Mouse (Mus musculus) neural tube, embryonic 13.5 days (tissue): ENCODE measurements around the gene Klc3. TPM values are rescaled to one million over a fixed set of nuclear protein-coding genes. Genes with fewer than 3 reads are reported as not detected.

Experiments
- ATAC-seq: fragments of 200-750 bp; cut with Nextera tagmentation; 2 replicates; pipeline ENCODE4 v1.8.0; 2017; ENCODE audit warnings: low read depth, mild to moderate bottlenecking, moderate TSS enrichment, moderate library complexity
- H3K27ac ChIP-seq: fragments of 300-500 bp; sonication (generic); replicated peaks from 2 replicates; pipeline ENCODE4 v1.5.1; 2015; ENCODE audit warnings: moderate library complexity, mild to moderate bottlenecking, inconsistent platforms
- H3K27me3 ChIP-seq: fragments of 300-500 bp; sonication (generic); 2 replicates; pipeline ENCODE4 v1.6.1; 2015; ENCODE audit warnings: mild to moderate bottlenecking, inconsistent platforms
- H3K36me3 ChIP-seq: fragments of 300-500 bp; sonication (generic); 2 replicates; pipeline ENCODE4 v1.6.1; 2015; ENCODE audit warnings: mild to moderate bottlenecking, inconsistent platforms
- H3K4me1 ChIP-seq: fragments of 300-500 bp; sonication (generic); replicated peaks from 2 replicates; pipeline ENCODE4 v1.6.1; 2015; ENCODE audit warnings: inconsistent platforms
- H3K4me2 ChIP-seq: fragments of 300-500 bp; sonication (generic); 2 replicates; pipeline ENCODE4 v1.6.1; 2015; ENCODE audit warnings: inconsistent platforms, mild to moderate bottlenecking, moderate library complexity
- H3K4me3 ChIP-seq: fragments of 300-500 bp; sonication (generic); 2 replicates; pipeline ENCODE4 v1.5.1; 2015; ENCODE audit warnings: mild to moderate bottlenecking, inconsistent platforms
- H3K9ac ChIP-seq: fragments of 300-500 bp; sonication (generic); 2 replicates; pipeline ENCODE4 v1.6.1; 2015; ENCODE audit warnings: moderate library complexity, mild to moderate bottlenecking, inconsistent platforms
- H3K9me3 ChIP-seq: fragments of 300-500 bp; sonication (generic); 2 replicates; pipeline ENCODE4 v1.6.1; 2016; ENCODE audit warnings: inconsistent platforms
- WGBS: fragments of 180-500 bp; shearing (Covaris S2); methylation state at CpG from one replicate; pipeline ENCODE4 v1.1.7; 2015; 5-methylcytosine and 5-hydroxymethylcytosine counted together
- polyA plus RNA-seq: library from polyadenylated mRNA; unstranded; fragments of >200 nt; fragmentation: Nextera tagmentation; extraction: Ambion mirVana; gene quantifications from 2 replicates; pipeline ENCODE4 v1.2.1, GENCODE M21; 2015

The Klc3 gene
- polyA plus RNA-seq, 1 experiment from 2014 or later, result 5.3 TPM

DNA sequence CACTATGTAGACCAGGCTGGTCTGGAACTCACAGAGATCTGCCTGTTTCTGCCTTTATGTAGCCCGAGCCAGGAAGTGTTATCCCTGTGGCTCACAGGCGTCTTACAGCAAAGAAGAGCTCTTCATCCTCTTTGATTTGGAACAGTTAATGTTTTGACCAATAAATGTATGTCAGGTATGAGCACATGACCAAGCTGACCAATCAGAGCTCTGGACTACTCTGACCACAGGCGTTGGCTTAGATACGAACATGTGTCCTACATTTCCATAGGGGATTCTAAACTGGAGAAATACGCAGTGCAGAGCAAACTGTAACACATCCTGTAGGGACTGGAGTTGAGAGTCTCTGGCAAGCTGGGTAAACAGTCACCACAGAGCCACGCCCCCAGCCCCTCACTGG is 23.0 kb upstream of the Klc3 start:
- peaks cover 15% of the 10 kb centered on the region; the same call in 1 of the 2 replicates for H3K27me3 ChIP-seq
- no peak overlapping the region for H3K9ac ChIP-seq
- no peaks in the 10 kb centered on the region for H3K9me3 ChIP-seq
- H3K4me1 ChIP-seq, result 0 out of 2 replicates have a peak, but pooled peaks cover 5% of the 10 kb centered on the region
- 83% methylated on average over 6 of the region's 6 CpGs for WGBS
- H3K27ac ChIP-seq, result no peak overlapping the region
- peaks cover 76% of the 10 kb centered on the region for H3K36me3 ChIP-seq
- no peak overlapping the region for H3K4me3 ChIP-seq
- no peak overlapping the region for H3K4me2 ChIP-seq
- 0 out of 2 replicates have a peak, but pooled peaks have one; percentile 4 for ATAC-seq

- Histone ChIP-seq H3K9ac (no peak overlapping the region), H3K27me3 (peaks cover 16% of the 10 kb centered on the region; the same call in 1 of the 2 replicates), H3K36me3 (peaks cover 70% of the 10 kb centered on the region), H3K4me2 (no peak overlapping the region), H3K4me1 (0 out of 2 replicates have a peak, but pooled peaks cover 8% of the 10 kb centered on the region), H3K9me3 (no peaks in the 10 kb centered on the region), H3K27ac (no peak overlapping the region), H3K4me3 (no peak overlapping the region)
- no peak for ATAC-seq
- 82% methylated on average over 6 of the region's 6 CpGs for WGBS
Measured at GRCm38 (mm10) chr7:19426349-19426748, 22.4 kb upstream of the Klc3 start.

DNA sequence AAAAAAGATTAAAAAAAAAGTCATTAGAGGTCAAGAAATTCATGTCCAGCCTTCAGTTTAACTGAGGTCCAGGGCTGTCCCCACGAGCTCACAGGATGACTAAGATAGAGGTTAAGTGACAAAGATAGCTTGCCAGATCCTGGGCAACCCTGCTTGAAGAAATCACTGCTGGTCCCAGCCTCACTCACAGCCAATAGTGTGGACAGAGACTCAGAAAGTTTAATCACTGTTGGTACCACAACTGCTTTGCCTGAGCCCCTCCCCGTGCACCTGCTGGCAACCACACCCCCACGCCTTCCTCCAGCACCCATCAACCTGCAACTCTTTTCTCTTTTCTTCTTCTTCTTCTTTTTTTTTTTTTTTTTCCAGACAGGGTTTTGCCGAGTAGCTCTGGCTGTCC is 20.1 kb upstream of the Klc3 start:
- Histone ChIP-seq H3K27ac (no peak overlapping the region), H3K9ac (no peak overlapping the region), H3K9me3 (no peaks in the 10 kb centered on the region), H3K36me3 (peaks cover 47% of the 10 kb centered on the region), H3K4me2 (no peak overlapping the region), H3K4me3 (no peak overlapping the region), H3K4me1 (peaks cover 18% of the 10 kb centered on the region; the same call in 1 of the 2 replicates), H3K27me3 (peaks cover 36% of the 10 kb centered on the region)
- ATAC-seq, result no peak
- 70% methylated on average over 4 of the region's 4 CpGs for WGBS

DNA sequence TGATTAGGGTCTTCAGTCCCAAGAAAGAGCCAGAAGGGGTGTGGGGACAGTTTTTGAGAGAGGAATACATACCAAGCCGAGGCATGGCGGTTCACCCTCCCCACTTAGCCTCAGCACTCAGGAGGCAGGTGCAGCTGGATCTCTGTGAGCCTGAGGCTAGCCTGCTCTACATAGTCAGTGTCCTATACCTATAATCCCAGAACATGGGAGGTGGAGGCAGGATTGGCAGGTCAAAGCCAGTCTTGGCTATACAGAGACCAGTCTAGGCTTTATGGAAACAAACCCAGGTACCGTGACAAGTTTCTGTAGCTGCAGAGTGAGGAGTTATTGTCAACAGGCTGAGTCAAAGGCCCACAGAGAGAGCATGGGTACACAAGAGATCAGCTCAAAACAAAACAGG is 19.2 kb upstream of the Klc3 start:
- Histone ChIP-seq H3K4me3 (no peak overlapping the region), H3K9me3 (no peaks in the 10 kb centered on the region), H3K4me1 (peaks cover 15% of the 10 kb centered on the region; the same call in 1 of the 2 replicates), H3K4me2 (no peak overlapping the region), H3K27ac (no peak overlapping the region), H3K36me3 (peaks cover 38% of the 10 kb centered on the region), H3K27me3 (peaks cover 46% of the 10 kb centered on the region), H3K9ac (no peak overlapping the region)
- ATAC-seq, result no peak
- WGBS, result 88% methylated on average over 3 of the region's 3 CpGs

DNA sequence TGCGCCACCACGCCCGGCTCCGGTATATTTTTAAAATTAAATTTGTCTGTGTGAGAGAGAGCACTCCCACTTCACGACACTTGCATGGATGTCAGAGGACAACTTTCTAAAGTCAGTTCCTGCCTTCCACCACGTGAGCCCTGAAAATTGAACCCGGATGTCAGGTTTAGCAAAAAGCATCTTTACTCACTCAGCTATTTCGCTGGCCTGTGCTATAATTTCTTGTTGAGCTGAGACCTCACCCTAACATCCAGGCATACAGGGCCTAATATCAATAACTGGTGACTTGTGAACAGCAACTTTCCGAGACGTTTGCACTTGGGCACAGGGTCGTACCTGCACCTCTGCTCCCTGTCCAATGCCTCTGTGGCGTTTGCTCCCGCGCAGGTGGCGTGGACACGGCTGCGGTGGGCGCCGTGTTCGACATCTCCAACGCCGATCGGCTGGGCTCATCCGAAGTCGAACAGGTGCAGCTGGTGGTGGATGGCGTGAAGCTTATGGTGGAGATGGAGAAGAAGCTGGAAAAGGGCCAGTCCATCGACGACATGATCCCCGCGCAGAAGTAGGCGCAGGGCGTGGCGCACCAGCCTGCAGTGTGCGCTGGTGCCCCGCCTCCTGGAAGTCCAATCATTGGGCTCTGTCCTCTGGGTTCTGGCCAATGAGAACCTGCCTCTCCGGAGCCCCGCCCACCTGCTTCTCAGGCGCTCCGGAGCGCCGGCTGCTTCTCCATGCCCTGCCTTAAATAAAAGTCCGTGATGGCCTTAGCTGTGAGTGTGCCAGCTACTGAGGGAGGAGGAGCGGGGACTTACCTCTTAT is 17.1 kb upstream of the Klc3 start:
- Histone ChIP-seq H3K4me2 (peak overlapping the region; percentile 62), H3K4me1 (peaks cover 13% of the 10 kb centered on the region; the same call in 1 of the 2 replicates), H3K27ac (no peak overlapping the region), H3K4me3 (peak overlapping the region; percentile 39), H3K36me3 (peaks cover 17% of the 10 kb centered on the region), H3K9ac (peak overlapping the region; percentile 54), H3K27me3 (peaks cover 65% of the 10 kb centered on the region), H3K9me3 (no peaks in the 10 kb centered on the region)
- peak; percentile 97 for ATAC-seq
- WGBS, result 13% methylated on average over 43 of the region's 43 CpGs

DNA sequence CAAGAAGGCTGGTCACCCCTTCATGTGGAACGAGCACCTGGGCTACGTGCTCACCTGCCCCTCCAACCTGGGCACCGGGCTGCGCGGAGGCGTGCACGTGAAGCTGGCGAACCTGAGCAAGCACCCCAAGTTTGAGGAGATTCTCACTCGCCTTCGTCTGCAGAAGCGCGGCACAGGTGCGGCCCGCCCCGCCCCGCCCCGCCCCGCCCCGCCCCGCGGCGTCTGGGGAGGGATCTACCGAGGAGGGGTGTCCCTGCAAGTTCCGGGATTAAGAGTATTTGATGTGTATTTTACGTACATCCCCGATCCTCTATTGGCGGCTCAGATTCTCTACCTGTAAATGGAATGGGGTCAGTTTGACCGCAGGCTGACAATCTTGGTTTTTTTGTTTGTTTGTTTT is 16.2 kb upstream of the Klc3 start:
- Histone ChIP-seq H3K4me1 (peaks cover 13% of the 10 kb centered on the region; the same call in 1 of the 2 replicates), H3K27ac (no peak overlapping the region), H3K4me3 (no peak overlapping the region), H3K4me2 (0 out of 2 replicates have a peak overlapping the region, but pooled peaks have one; percentile 13), H3K9ac (no peak overlapping the region), H3K27me3 (peaks cover 71% of the 10 kb centered on the region), H3K9me3 (no peaks in the 10 kb centered on the region), H3K36me3 (peaks cover 8% of the 10 kb centered on the region)
- WGBS, result 7% methylated on average over 28 of the region's 28 CpGs
- ATAC-seq, result no peak

GRCm38 (mm10) chr7:19416590-19416989 is 12.7 kb upstream of the Klc3 start:
- no peak for ATAC-seq
- H3K4me3 ChIP-seq, result no peak overlapping the region
- H3K4me2 ChIP-seq, result no peak overlapping the region
- H3K4me1 ChIP-seq, result peaks cover 12% of the 10 kb centered on the region; the same call in 1 of the 2 replicates
- H3K36me3 ChIP-seq, result no peaks in the 10 kb centered on the region
- no peaks in the 10 kb centered on the region for H3K9me3 ChIP-seq
- H3K27ac ChIP-seq, result no peak overlapping the region
- peaks cover 60% of the 10 kb centered on the region for H3K27me3 ChIP-seq
- WGBS, result 78% methylated on average over 15 of the region's 15 CpGs
- H3K9ac ChIP-seq, result no peak overlapping the region

DNA sequence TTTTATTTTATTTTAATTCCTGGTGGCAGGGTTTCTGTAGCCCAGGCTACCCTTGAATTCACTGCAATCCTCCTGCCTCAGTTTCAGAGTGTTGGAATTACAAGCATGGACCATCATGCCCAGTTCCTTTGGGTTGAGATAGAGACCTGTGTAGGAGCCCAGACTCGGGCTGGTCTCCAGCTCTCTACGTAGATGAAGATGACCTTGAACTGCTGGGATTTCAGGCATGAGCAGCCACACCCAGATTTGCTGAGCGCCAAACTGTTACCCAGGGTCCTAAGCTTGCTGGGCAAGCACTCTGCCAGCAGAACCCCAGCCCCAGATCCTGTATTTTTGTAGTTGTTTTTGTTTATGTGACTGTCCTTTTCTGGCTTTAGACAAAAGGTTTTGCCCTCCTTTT is 9.6 kb upstream of the Klc3 start:
- Histone ChIP-seq H3K27me3 (peaks cover 35% of the 10 kb centered on the region), H3K9me3 (no peaks in the 10 kb centered on the region), H3K4me1 (no peaks in the 10 kb centered on the region), H3K27ac (no peak overlapping the region), H3K36me3 (no peaks in the 10 kb centered on the region), H3K4me3 (no peak overlapping the region), H3K4me2 (no peak overlapping the region), H3K9ac (no peak overlapping the region)
- WGBS, result 88% methylated on average over 3 of the region's 3 CpGs
- ATAC-seq, result no peak

DNA sequence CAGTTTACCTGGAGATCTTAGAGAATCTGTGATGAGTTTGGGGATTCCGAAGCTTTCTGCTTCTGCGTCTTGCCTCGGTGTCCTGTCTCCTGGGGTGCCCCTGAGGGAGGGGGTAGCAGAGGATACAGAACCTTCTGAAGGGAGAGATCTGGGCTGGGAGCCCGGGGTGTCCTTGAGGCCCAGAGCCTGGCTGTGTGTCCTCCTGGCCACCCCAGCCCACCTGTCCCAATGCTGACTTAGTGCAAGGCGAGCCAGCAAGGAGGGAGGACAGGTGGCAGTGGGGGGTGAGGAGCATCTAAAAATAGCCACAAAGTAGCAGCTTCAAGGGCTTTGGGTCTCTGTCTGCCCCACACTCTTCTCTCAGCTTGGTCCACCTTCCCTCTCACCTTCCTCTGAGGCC is 7.9 kb upstream of the Klc3 start:
- H3K4me3 ChIP-seq, result no peak overlapping the region
- ATAC-seq, result no peak
- no peaks in the 10 kb centered on the region for H3K36me3 ChIP-seq
- H3K9me3 ChIP-seq, result no peaks in the 10 kb centered on the region
- no peak overlapping the region for H3K9ac ChIP-seq
- no peak overlapping the region for H3K4me2 ChIP-seq
- H3K4me1 ChIP-seq, result no peaks in the 10 kb centered on the region
- H3K27ac ChIP-seq, result no peak overlapping the region
- H3K27me3 ChIP-seq, result peaks cover 17% of the 10 kb centered on the region
- 83% methylated on average over 5 of the region's 5 CpGs for WGBS

DNA sequence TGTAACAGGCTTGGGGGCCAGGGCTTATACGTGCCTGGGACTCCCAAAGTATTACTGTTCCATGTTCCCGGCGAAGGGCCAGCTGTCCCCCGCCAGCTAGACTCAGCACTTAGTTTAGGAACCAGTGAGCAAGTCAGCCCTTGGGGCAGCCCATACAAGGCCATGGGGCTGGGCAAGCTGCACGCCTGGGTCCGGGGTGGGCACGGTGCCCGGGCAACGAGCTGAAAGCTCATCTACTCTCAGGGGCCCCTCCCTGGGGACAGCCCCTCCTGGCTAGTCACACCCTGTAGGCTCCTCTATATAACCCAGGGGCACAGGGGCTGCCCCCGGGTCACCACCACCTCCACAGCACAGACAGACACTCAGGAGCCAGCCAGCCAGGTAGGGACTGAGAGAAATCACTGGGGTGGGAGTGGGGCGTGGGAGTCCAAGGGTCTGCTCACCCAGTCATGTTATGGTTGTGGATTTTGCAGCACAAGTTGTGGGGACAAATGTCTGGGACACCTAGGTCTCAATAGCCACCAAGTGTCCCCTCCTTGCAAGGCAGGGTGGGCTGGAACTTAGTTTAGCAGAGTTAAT is 7.0 kb upstream of the Klc3 start:
- Histone ChIP-seq H3K36me3 (no peaks in the 10 kb centered on the region), H3K4me3 (no peak overlapping the region), H3K27ac (no peak overlapping the region), H3K27me3 (peaks cover 12% of the 10 kb centered on the region), H3K4me2 (no peak overlapping the region), H3K9ac (no peak overlapping the region), H3K9me3 (no peaks in the 10 kb centered on the region), H3K4me1 (no peaks in the 10 kb centered on the region)
- 82% methylated on average over 11 of the region's 11 CpGs for WGBS
- no peak for ATAC-seq

DNA sequence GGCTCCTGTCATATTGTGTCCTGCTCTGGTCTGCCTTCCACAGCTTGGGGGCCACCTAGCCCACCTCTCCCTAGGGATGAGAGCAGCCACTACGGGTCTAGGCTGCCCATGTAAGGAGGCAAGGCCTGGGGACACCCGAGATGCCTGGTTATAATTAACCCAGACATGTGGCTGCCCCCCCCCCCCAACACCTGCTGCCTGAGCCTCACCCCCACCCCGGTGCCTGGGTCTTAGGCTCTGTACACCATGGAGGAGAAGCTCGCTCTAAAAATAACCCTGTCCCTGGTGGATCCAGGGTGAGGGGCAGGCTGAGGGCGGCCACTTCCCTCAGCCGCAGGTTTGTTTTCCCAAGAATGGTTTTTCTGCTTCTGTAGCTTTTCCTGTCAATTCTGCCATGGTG is 5.8 kb upstream of the Klc3 start:
- Histone ChIP-seq H3K27me3 (peaks cover 7% of the 10 kb centered on the region), H3K9me3 (no peaks in the 10 kb centered on the region), H3K27ac (no peak overlapping the region), H3K4me3 (no peak overlapping the region), H3K4me1 (0 out of 2 replicates have a peak, but pooled peaks cover 3% of the 10 kb centered on the region), H3K9ac (no peak overlapping the region), H3K36me3 (no peaks in the 10 kb centered on the region), H3K4me2 (no peak overlapping the region)
- 47% methylated on average over 6 of the region's 6 CpGs for WGBS
- ATAC-seq, result no peak

DNA sequence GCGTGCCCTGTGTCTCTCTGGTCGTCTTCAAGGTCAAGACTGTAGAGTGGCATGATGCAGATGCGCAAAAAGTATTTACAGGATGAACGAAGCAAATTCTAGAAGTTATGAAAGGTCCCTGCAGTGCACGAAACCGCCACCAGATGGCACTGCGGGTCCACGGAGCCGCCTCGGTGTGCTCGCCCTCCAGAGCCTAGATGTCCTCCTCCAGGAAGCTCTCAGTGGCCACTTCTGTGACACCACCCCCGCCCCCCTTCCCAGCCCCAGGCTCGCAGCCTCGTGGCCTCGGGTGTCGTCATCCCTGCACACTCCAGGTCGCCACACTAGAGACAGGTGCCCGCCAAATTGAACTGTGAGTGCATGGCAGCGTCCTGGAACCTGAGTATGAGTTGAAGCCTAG is 1.5 kb upstream of the Klc3 start:
- Histone ChIP-seq H3K9me3 (peaks cover 5% of the 10 kb centered on the region; the same call in 1 of the 2 replicates), H3K27ac (no peak overlapping the region), H3K36me3 (no peaks in the 10 kb centered on the region), H3K27me3 (peaks cover 48% of the 10 kb centered on the region), H3K4me3 (no peak overlapping the region), H3K4me2 (peak overlapping the region; percentile 35), H3K9ac (no peak overlapping the region), H3K4me1 (peaks cover 11% of the 10 kb centered on the region)
- 3% methylated on average over 19 of the region's 19 CpGs for WGBS
- ATAC-seq, result peak; percentile 64; the same call in 1 of the 2 replicates
